Mouse (Mus musculus): Measurements from ENCODE around the gene Llgl2. TPM values are rescaled to one million over a fixed set of nuclear protein-coding genes. Genes with fewer than 3 reads are reported as not detected.

The Llgl2 gene
- polyA plus RNA-seq, 1 experiment from 2014 or later: 21.5 TPM

GRCm38 (mm10) chr11:115884361-115884760 lies 60.5 kb downstream of the Llgl2 start:
- no peaks in the 10 kb centered on the region for H3K9me3 ChIP-seq (replicated peaks; ENCODE audit: control insufficient read depth, low read length)
- H3K9ac ChIP-seq (ENCODE audit: low read depth, low read length): no peak overlapping the region
- no peak overlapping the region for H3K27ac ChIP-seq (ENCODE audit: low read depth, low read length)
- H3K4me2 ChIP-seq: no peak overlapping the region
- H3K4me1 ChIP-seq (ENCODE audit: control insufficient read depth, insufficient read depth, low read length): no peaks in the 10 kb centered on the region
- no peak overlapping the region for H3K4me3 ChIP-seq (ENCODE audit: low read depth, low read length)
- peaks cover 18% of the 10 kb centered on the region for H3K27me3 ChIP-seq (ENCODE audit: control insufficient read depth, insufficient read depth, low read length)
- no peaks in the 10 kb centered on the region for H3K36me3 ChIP-seq (ENCODE audit: control insufficient read depth, insufficient read depth, low read length)
- 90% methylated on average over 3 of the region's 3 CpGs for WGBS (ENCODE audit: insufficient replicate concordance)
- ATAC-seq (replicated peaks; ENCODE audit: insufficient number of reproducible peaks, low FRiP score, low TSS enrichment): no peak

- Histone ChIP-seq H3K4me1 (ENCODE audit: control insufficient read depth, insufficient read depth, low read length) (no peaks in the 10 kb centered on the region), H3K27me3 (ENCODE audit: control insufficient read depth, insufficient read depth, low read length) (peaks cover 18% of the 10 kb centered on the region), H3K9ac (ENCODE audit: low read depth, low read length) (no peak overlapping the region), H3K36me3 (ENCODE audit: control insufficient read depth, insufficient read depth, low read length) (no peaks in the 10 kb centered on the region), H3K27ac (ENCODE audit: low read depth, low read length) (no peak overlapping the region), H3K4me2 (no peak overlapping the region), H3K9me3 (replicated peaks; ENCODE audit: control insufficient read depth, low read length) (no peaks in the 10 kb centered on the region), H3K4me3 (ENCODE audit: low read depth, low read length) (no peak overlapping the region)
- no peak for ATAC-seq (replicated peaks; ENCODE audit: insufficient number of reproducible peaks, low FRiP score, low TSS enrichment)
- 66% methylated on average over 11 of the region's 11 CpGs for WGBS (ENCODE audit: insufficient replicate concordance)
These were observed 61.4 kb downstream of the Llgl2 start for GRCm38 (mm10) chr11:115885281-115885680.

GRCm38 (mm10) chr11:115886446-115886845 lies 62.6 kb downstream of the Llgl2 start:
- H3K4me1 ChIP-seq (ENCODE audit: control insufficient read depth, insufficient read depth, low read length): no peaks in the 10 kb centered on the region
- 71% methylated on average over 11 of the region's 11 CpGs for WGBS (ENCODE audit: insufficient replicate concordance)
- H3K27me3 ChIP-seq (ENCODE audit: control insufficient read depth, insufficient read depth, low read length): peaks cover 18% of the 10 kb centered on the region
- no peaks in the 10 kb centered on the region for H3K9me3 ChIP-seq (replicated peaks; ENCODE audit: control insufficient read depth, low read length)
- ATAC-seq (replicated peaks; ENCODE audit: insufficient number of reproducible peaks, low FRiP score, low TSS enrichment): no peak
- no peak overlapping the region for H3K4me2 ChIP-seq
- H3K36me3 ChIP-seq (ENCODE audit: control insufficient read depth, insufficient read depth, low read length): no peaks in the 10 kb centered on the region
- H3K4me3 ChIP-seq (ENCODE audit: low read depth, low read length): no peak overlapping the region
- H3K27ac ChIP-seq (ENCODE audit: low read depth, low read length): no peak overlapping the region
- H3K9ac ChIP-seq (ENCODE audit: low read depth, low read length): no peak overlapping the region

GRCm38 (mm10) chr11:115888020-115888419 lies 64.2 kb downstream of the Llgl2 start:
- no peak overlapping the region for H3K4me3 ChIP-seq (ENCODE audit: low read depth, low read length)
- H3K4me2 ChIP-seq: no peak overlapping the region
- H3K36me3 ChIP-seq (ENCODE audit: control insufficient read depth, insufficient read depth, low read length): no peaks in the 10 kb centered on the region
- H3K27me3 ChIP-seq (ENCODE audit: control insufficient read depth, insufficient read depth, low read length): peaks cover 13% of the 10 kb centered on the region
- no peak for ATAC-seq (replicated peaks; ENCODE audit: insufficient number of reproducible peaks, low FRiP score, low TSS enrichment)
- no peak overlapping the region for H3K27ac ChIP-seq (ENCODE audit: low read depth, low read length)
- H3K4me1 ChIP-seq (ENCODE audit: control insufficient read depth, insufficient read depth, low read length): peaks cover 4% of the 10 kb centered on the region; the same call in 1 of the 2 replicates
- no peak overlapping the region for H3K9ac ChIP-seq (ENCODE audit: low read depth, low read length)
- 81% methylated on average over 5 of the region's 5 CpGs for WGBS (ENCODE audit: insufficient replicate concordance)
- H3K9me3 ChIP-seq (replicated peaks; ENCODE audit: control insufficient read depth, low read length): no peaks in the 10 kb centered on the region

GRCm38 (mm10) chr11:115889159-115889558 lies 65.3 kb downstream of the Llgl2 start:
- H3K4me1 ChIP-seq (ENCODE audit: control insufficient read depth, insufficient read depth, low read length): peaks cover 4% of the 10 kb centered on the region; the same call in 1 of the 2 replicates

GRCm38 (mm10) chr11:115892213-115892612 lies 68.4 kb downstream of the Llgl2 start:
- Histone ChIP-seq H3K27me3 (ENCODE audit: control insufficient read depth, insufficient read depth, low read length) (no peaks in the 10 kb centered on the region), H3K36me3 (ENCODE audit: control insufficient read depth, insufficient read depth, low read length) (peaks cover 8% of the 10 kb centered on the region), H3K9ac (ENCODE audit: low read depth, low read length) (no peak overlapping the region), H3K9me3 (replicated peaks; ENCODE audit: control insufficient read depth, low read length) (no peaks in the 10 kb centered on the region), H3K4me2 (no peak overlapping the region), H3K4me3 (ENCODE audit: low read depth, low read length) (no peak overlapping the region), H3K4me1 (ENCODE audit: control insufficient read depth, insufficient read depth, low read length) (peaks cover 4% of the 10 kb centered on the region; the same call in 1 of the 2 replicates), H3K27ac (ENCODE audit: low read depth, low read length) (no peak overlapping the region)
- no peak for ATAC-seq (replicated peaks; ENCODE audit: insufficient number of reproducible peaks, low FRiP score, low TSS enrichment)
- 36% methylated on average over 6 of the region's 6 CpGs for WGBS (ENCODE audit: insufficient replicate concordance)

More at GRCm38 (mm10) chr11:115889159-115889558, 65.3 kb downstream of the Llgl2 start:
- Histone ChIP-seq H3K36me3 (ENCODE audit: control insufficient read depth, insufficient read depth, low read length) (peaks cover 2% of the 10 kb centered on the region; the same call in 1 of the 2 replicates), H3K4me3 (ENCODE audit: low read depth, low read length) (no peak overlapping the region), H3K27me3 (ENCODE audit: control insufficient read depth, insufficient read depth, low read length) (peaks cover 2% of the 10 kb centered on the region; the same call in 1 of the 2 replicates), H3K4me2 (no peak overlapping the region), H3K9me3 (replicated peaks; ENCODE audit: control insufficient read depth, low read length) (no peaks in the 10 kb centered on the region), H3K9ac (ENCODE audit: low read depth, low read length) (no peak overlapping the region), H3K27ac (ENCODE audit: low read depth, low read length) (no peak overlapping the region)
- 76% methylated on average over 6 of the region's 6 CpGs for WGBS (ENCODE audit: insufficient replicate concordance)
- no peak for ATAC-seq (replicated peaks; ENCODE audit: insufficient number of reproducible peaks, low FRiP score, low TSS enrichment)

GRCm38 (mm10) chr11:115893071-115893470 lies 69.2 kb downstream of the Llgl2 start:
- no peak for ATAC-seq (replicated peaks; ENCODE audit: insufficient number of reproducible peaks, low FRiP score, low TSS enrichment)
- no peaks in the 10 kb centered on the region for H3K9me3 ChIP-seq (replicated peaks; ENCODE audit: control insufficient read depth, low read length)
- peaks cover 4% of the 10 kb centered on the region; the same call in 1 of the 2 replicates for H3K4me1 ChIP-seq (ENCODE audit: control insufficient read depth, insufficient read depth, low read length)
- H3K36me3 ChIP-seq (ENCODE audit: control insufficient read depth, insufficient read depth, low read length): peaks cover 8% of the 10 kb centered on the region
- H3K27me3 ChIP-seq (ENCODE audit: control insufficient read depth, insufficient read depth, low read length): no peaks in the 10 kb centered on the region
- no peak overlapping the region for H3K4me3 ChIP-seq (ENCODE audit: low read depth, low read length)
- H3K4me2 ChIP-seq: no peak overlapping the region
- H3K9ac ChIP-seq (ENCODE audit: low read depth, low read length): no peak overlapping the region
- 82% methylated on average over 9 of the region's 9 CpGs for WGBS (ENCODE audit: insufficient replicate concordance)
- H3K27ac ChIP-seq (ENCODE audit: low read depth, low read length): no peak overlapping the region

- Histone ChIP-seq H3K27ac (ENCODE audit: low read depth, low read length) (no peak overlapping the region), H3K9ac (ENCODE audit: low read depth, low read length) (no peak overlapping the region), H3K36me3 (ENCODE audit: control insufficient read depth, insufficient read depth, low read length) (peaks cover 8% of the 10 kb centered on the region), H3K4me2 (no peak overlapping the region), H3K27me3 (ENCODE audit: control insufficient read depth, insufficient read depth, low read length) (no peaks in the 10 kb centered on the region), H3K4me1 (ENCODE audit: control insufficient read depth, insufficient read depth, low read length) (peaks cover 19% of the 10 kb centered on the region), H3K9me3 (replicated peaks; ENCODE audit: control insufficient read depth, low read length) (no peaks in the 10 kb centered on the region), H3K4me3 (ENCODE audit: low read depth, low read length) (no peak overlapping the region)
- WGBS (ENCODE audit: insufficient replicate concordance): 51% methylated on average over 14 of the region's 14 CpGs
- no peak for ATAC-seq (replicated peaks; ENCODE audit: insufficient number of reproducible peaks, low FRiP score, low TSS enrichment)
These were observed 71.1 kb downstream of the Llgl2 start for GRCm38 (mm10) chr11:115894755-115895520.

- no peak for ATAC-seq (replicated peaks; ENCODE audit: insufficient number of reproducible peaks, low FRiP score, low TSS enrichment)
- H3K27ac ChIP-seq (ENCODE audit: low read depth, low read length): no peak overlapping the region
- no peak overlapping the region for H3K4me3 ChIP-seq (ENCODE audit: low read depth, low read length)
- peaks cover 50% of the 10 kb centered on the region for H3K4me1 ChIP-seq (ENCODE audit: control insufficient read depth, insufficient read depth, low read length)
- H3K27me3 ChIP-seq (ENCODE audit: control insufficient read depth, insufficient read depth, low read length): no peaks in the 10 kb centered on the region
- H3K4me2 ChIP-seq: no peak overlapping the region; the same call in 1 of the 2 replicates
- no peak overlapping the region for H3K9ac ChIP-seq (ENCODE audit: low read depth, low read length)
- WGBS (ENCODE audit: insufficient replicate concordance): 82% methylated on average over 7 of the region's 7 CpGs
- H3K9me3 ChIP-seq (replicated peaks; ENCODE audit: control insufficient read depth, low read length): no peaks in the 10 kb centered on the region
- peaks cover 8% of the 10 kb centered on the region for H3K36me3 ChIP-seq (ENCODE audit: control insufficient read depth, insufficient read depth, low read length)
These were observed 74.6 kb downstream of the Llgl2 start for GRCm38 (mm10) chr11:115898446-115898845.

Measured in heart, embryonic 11.5 days (tissue).